Mouse (Mus musculus) kidney, adult 2 months (tissue): ENCODE results near the gene Gm11555. TPM values are rescaled to one million over a fixed set of nuclear protein-coding genes. Genes with fewer than 3 reads are reported as not detected.
"Not testable (repeated sequence)": the region's sequence is repeated elsewhere in the genome, so short reads cannot be mapped to it uniquely, and the experiment has no call there.

Source experiments
- DNase-seq: peaks from one replicate; pipeline ENCODE4 v3.0.0; 2021
- H3K27ac ChIP-seq: fragments of 200-500 bp; 2 replicates; pipeline ENCODE4 v1.5.1; 2012; ENCODE audit warnings: low read depth, low read length, control low read depth, inconsistent platforms; ENCODE audit not compliant: insufficient read depth
- H3K27me3 ChIP-seq: fragments of 200-500 bp; replicated peaks from 2 replicates; pipeline ENCODE4 v1.6.1; 2012; ENCODE audit warnings: mild to moderate bottlenecking, moderate library complexity, low read length, inconsistent platforms; ENCODE audit not compliant: control insufficient read depth, insufficient read depth
- H3K36me3 ChIP-seq: fragments of 200-500 bp; 2 replicates; pipeline ENCODE4 v1.6.1; 2012; ENCODE audit warnings: mild to moderate bottlenecking, moderate library complexity, low read length, inconsistent platforms; ENCODE audit not compliant: control insufficient read depth, insufficient read depth
- H3K4me1 ChIP-seq: fragments of 200-500 bp; 2 replicates; pipeline ENCODE4 v1.6.1; 2011; ENCODE audit warnings: low read length; ENCODE audit not compliant: control insufficient read depth, insufficient read depth
- H3K4me3 ChIP-seq: fragments of 200-500 bp; 2 replicates; pipeline ENCODE4 v1.5.1; 2011; ENCODE audit warnings: mild to moderate bottlenecking, low read depth, low read length, control low read depth; ENCODE audit not compliant: insufficient read depth
- CTCF ChIP-seq: fragments of 200-500 bp; conservative IDR thresholded peaks from 2 replicates; pipeline ENCODE4 v1.5.1; 2011; ENCODE audit warnings: low read depth, mild to moderate bottlenecking, control low read depth, low read length, moderate library complexity, mixed read lengths; ENCODE audit not compliant: insufficient read depth, insufficient read length
- POLR2A ChIP-seq: fragments of 200-500 bp; IDR thresholded peaks from one replicate; pipeline ENCODE4 v1.6.1; 2011; ENCODE audit warnings: low read depth, low read length, control low read depth
- WGBS: fragments of 180-500 bp; shearing (Covaris S2); methylation state at CpG from one replicate; pipeline ENCODE4 v1.1.7; 2018; 5-methylcytosine and 5-hydroxymethylcytosine counted together
- polyA plus RNA-seq: library from polyadenylated mRNA; depleted of rRNA; stranded (reverse); fragments of >200 nt; gene quantifications from 2 replicates; pipeline ENCODE4 v1.2.3, GENCODE M21; 2012

The Gm11555 gene
- polyA plus RNA-seq, 1 experiment, result not detected

DNA sequence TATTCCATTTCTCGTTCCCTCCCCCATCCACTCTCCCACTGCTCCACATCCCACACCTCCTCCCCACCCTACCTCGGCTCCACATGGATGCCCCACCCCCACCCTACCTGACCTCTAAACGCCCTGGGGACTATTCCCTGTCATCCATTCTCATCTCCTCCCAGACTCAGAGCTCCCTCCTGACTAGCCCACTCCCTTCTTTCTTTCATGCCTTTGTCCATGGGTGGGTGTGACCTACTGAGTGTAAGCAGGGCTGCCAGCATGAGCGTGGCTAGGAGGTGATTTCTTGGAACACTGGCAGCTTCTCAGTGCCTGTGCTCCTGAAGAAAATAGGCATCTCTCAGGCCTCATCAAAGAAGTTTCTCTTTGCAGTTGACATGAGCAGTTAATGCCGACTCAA is 7.0 kb upstream of the Gm11555 start:
- TF ChIP-seq CTCF (no peak), POLR2A (no peak)
- no peaks in the 10 kb centered on the region for H3K27me3 ChIP-seq
- no peak for DNase-seq
- H3K4me1 ChIP-seq, result no peaks in the 10 kb centered on the region
- 47% methylated on average over 5 of the region's 5 CpGs for WGBS
- no peak overlapping the region for H3K27ac ChIP-seq
- no peaks in the 10 kb centered on the region for H3K36me3 ChIP-seq
- no peak overlapping the region for H3K4me3 ChIP-seq

DNA sequence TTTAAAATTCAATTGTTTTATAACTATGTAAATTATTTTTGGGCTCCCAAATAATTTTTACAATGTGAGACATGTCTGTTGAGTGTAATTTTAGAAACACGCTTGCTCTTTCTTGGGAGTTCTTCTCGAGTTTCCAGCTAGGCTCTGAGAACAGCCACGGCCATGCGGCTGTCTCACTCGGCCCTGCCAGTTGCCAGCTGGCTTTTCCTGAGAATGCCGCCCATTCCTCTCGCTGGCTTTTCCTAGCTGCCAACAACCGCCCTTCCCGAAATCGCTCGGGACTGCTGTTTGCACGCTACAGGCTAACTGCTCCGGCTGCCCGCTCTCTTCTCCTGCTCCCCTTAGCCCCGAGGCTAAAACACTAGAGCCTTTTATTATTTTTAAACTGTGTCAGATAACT is 3.6 kb downstream of the Gm11555 start:
- no peaks in the 10 kb centered on the region for H3K27me3 ChIP-seq
- DNase-seq, result no peak
- no peak for TF ChIP-seq POLR2A
- TF ChIP-seq CTCF, result no peak
- H3K4me1 ChIP-seq, result no peaks in the 10 kb centered on the region
- 75% methylated on average over 15 of the region's 15 CpGs for WGBS
- no peaks in the 10 kb centered on the region for H3K36me3 ChIP-seq
- H3K27ac ChIP-seq, result no peak overlapping the region
- no peak overlapping the region for H3K4me3 ChIP-seq

DNA sequence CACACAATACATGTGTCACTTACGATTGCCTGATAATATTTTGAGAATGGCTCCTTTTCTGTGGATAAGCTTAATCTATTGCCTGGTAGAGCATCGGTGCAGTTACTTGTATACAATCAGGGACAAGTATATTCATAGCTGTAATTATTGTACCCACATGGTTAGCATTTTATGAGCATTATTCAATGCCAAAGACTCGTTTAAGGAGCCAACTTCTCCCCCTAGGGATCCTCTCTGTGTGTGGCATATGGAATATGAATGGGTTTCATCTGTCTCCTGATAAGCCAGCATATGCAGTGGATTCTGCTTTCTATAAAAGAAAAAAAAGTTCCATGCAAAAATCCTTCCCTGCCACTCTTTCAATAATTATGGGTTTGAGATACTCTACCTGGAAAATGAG is 5.7 kb downstream of the Gm11555 start:
- TF ChIP-seq CTCF, result no peak
- TF ChIP-seq POLR2A, result no peak
- 77% methylated on average over 3 of the region's 3 CpGs for WGBS
- H3K4me3 ChIP-seq, result no peak overlapping the region

GRCm38 (mm10) chr11:99643635-99644139 is 6.3 kb downstream of the Gm11555 start, which contains the start of gene Krtap4-7:
Krtap4-7 (minus strand) TSS chr11:99644089.
- not testable (repeated sequence) for H3K27ac ChIP-seq, H3K4me1 ChIP-seq, H3K27me3 ChIP-seq, H3K4me3 ChIP-seq, DNase-seq, H3K36me3 ChIP-seq
- WGBS, result 82% methylated on average over 9 of the region's 9 CpGs

More for the DNA sequence above, 5.7 kb downstream of the Gm11555 start:
- Histone ChIP-seq H3K27me3 (no peaks in the 10 kb centered on the region), H3K36me3 (no peaks in the 10 kb centered on the region), H3K4me1 (no peaks in the 10 kb centered on the region), H3K27ac (no peak overlapping the region)
- no peak for DNase-seq

DNA sequence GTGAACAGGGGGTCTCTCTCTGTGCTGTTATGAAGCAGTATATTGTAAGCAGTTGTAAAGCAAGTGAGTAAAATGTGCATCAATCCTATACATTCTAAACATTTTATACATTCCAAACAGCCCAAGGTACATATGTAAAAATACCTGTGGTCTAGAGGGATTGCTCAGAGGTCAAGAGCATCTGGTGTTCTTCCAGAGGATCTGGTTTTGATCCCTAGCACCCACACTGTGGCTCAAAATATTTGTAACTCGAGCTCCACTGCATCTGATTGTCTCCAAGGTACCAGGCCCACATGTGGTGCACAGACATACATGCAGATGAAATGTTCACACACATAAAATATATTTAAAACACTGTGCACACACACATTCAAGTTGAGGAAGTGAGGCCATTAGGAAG is 9.1 kb downstream of the Gm11555 start:
- H3K4me1 ChIP-seq, result no peaks in the 10 kb centered on the region
- no peak overlapping the region for H3K27ac ChIP-seq
- no peaks in the 10 kb centered on the region for H3K36me3 ChIP-seq
- DNase-seq, result no peak
- H3K27me3 ChIP-seq, result no peaks in the 10 kb centered on the region
- WGBS, result 43% methylated on average over 1 of the region's 1 CpGs
- H3K4me3 ChIP-seq, result no peak overlapping the region
- no peak for TF ChIP-seq CTCF
- no peak for TF ChIP-seq POLR2A

DNA sequence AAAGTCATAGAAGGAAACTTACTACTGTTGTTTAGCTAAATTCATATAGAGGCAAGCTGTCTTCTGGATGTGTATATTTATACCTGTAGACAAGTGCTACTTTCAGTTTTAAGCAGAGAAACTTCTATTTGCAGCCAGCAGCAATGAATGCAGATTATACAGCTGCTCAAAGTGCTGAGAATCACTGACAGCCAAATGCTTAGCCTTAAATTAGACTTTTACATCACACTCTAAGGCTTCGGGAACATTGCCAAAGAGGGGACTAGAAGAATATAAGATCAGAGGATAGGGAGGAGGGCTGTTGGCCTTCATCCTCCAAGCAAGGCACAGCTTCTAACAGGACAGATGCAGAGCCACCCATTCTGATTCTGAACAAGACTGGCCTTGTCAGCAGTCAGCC is 12.9 kb downstream of the Gm11555 start:
- TF ChIP-seq POLR2A, result no peak
- no peak for TF ChIP-seq CTCF
- Histone ChIP-seq H3K4me1 (no peaks in the 10 kb centered on the region), H3K27ac (no peak overlapping the region), H3K4me3 (no peak overlapping the region), H3K27me3 (no peaks in the 10 kb centered on the region), H3K36me3 (no peaks in the 10 kb centered on the region)
- 56% methylated on average over 1 of the region's 1 CpGs for WGBS
- no peak for DNase-seq

- H3K27me3 ChIP-seq, result no peaks in the 10 kb centered on the region
- TF ChIP-seq POLR2A, result no peak
- TF ChIP-seq CTCF, result no peak
- no peak for DNase-seq
- H3K4me3 ChIP-seq, result no peak within 1 kb of the TSS
- 27% methylated on average over 8 of the region's 8 CpGs for WGBS
- no peak within 1 kb of the TSS for H3K27ac ChIP-seq
- H3K4me1 ChIP-seq, result no peaks in the 10 kb centered on the region
- no peaks in the 10 kb centered on the region for H3K36me3 ChIP-seq
These were observed 15.3 kb downstream of the Gm11555 start, which contains the start of gene Krtap4-2 for GRCm38 (mm10) chr11:99634653-99635134. Krtap4-2 (minus strand) TSS chr11:99635084.
